Mouse (Mus musculus) adrenal gland, postnatal 14 days (tissue): ENCODE measurements around the gene Hadh. TPM values are rescaled to one million over a fixed set of nuclear protein-coding genes. Genes with fewer than 3 reads are reported as not detected.

Source experiments
- DNase-seq: peaks from one replicate; pipeline ENCODE4 v3.0.0; 2021; ENCODE audit warnings: mixed read lengths
- total RNA-seq: library from RNA; stranded (reverse); gene quantifications from 2 replicates; pipeline ENCODE4 v1.2.3, GENCODE M21; 2021

The Hadh gene
- total RNA-seq, 1 experiment from 2014 or later, result 851 TPM

DNA sequence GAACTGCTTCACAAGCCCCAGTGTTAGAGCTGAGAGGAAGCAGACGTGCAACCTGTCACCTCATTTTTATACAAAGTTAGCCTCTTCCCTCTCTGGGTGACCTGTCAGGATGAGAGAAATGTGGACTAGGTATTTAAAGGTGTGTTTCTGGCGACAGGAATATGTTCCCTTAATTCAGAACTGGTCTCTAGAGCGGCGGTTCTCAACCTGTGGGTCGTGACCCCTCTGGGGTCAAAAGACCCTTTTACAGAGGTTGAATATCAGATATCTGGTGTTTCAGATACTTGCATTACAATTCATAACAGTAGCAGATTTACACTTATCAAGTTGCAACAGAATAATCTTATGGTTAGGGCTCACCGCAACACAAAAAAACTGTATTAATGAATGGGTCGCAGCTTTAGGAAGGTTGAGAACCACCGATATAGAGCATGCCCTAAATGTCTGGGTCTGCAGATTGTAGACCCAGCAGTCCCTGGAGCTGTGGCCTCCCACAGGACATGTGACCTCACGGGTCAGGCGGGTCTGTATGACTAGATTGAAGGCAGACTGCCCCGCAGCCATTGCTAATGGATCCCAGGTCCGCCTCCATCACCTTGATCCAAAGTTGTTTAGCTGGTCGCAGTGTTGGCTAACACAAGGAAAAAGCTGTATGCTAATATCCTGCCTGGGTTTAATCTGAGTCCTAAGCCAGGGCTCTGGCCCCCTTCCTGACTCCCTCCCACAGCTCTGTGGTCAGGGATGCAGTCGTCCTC lies 53.1 kb downstream of the Hadh start:
- DNase-seq, result no peak

DNA sequence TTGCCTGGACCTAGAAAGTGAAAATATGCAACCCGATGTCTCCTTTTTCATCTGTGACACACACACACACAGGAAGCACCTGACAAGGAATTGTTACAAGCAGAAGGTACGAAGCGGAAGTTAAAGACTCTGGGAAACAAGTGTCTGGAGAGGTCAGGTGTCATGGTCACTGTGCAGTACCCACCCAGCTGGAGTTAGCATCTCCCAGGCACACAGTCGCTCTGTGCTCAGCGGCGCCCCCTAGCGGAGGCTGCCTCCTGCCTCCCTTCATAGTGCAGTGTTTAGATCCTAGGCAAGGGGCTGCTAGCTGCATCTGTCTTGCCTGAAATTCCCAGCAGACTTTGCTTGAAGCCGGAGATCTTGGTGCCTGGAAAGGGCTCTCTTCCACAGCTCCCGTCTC lies 57.1 kb downstream of the Hadh start:
- peak; percentile 74 for DNase-seq

DNA sequence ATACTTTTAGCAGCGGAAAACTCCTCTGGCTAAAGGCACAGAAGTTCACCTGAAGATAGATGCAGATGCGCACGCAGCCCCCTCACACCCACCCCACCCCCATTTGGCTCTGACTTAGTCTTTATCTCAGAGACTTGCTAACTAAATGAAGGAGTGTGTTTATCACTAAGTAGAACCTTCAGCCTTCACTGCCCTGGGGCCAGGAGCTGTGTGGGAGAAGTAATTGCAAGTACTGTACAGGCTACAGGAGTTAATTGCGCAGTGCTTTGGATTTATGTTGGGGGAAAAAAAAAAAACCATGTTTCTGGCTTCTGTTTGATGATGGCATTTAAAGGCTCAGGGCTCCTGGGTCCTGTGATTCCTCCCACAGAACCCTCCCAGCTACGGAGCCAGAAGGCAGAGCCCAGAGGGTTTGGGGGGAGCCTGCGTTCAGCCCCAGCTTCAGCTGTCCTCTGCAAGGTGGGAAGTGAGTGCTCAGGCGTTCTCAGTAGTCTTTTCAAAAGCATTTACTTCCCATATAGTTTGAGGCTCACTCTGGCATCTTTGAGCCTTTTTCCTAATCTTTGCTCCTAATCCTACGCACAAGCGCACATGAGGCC lies 57.7 kb downstream of the Hadh start:
- no peak for DNase-seq

DNA sequence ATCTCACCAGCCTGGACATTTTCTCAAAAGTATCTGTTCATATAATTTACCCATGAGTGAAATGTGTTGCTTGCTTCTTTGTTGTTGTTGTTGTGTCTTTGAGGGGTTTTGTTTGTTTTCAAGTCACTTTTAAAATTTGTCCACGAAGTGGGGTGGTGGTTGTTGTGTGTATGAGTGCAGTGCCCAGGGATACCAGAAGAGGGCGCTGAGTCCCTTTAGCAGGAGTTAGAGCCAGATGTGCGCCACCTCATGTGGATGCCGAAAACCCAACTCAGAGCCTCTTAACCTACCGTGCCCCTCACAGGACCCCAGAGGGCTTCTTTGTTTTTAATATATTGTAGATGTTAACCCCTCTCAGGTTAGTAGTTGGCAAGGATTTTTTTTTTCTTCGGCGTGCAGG lies 59.7 kb downstream of the Hadh start:
- no peak for DNase-seq

DNA sequence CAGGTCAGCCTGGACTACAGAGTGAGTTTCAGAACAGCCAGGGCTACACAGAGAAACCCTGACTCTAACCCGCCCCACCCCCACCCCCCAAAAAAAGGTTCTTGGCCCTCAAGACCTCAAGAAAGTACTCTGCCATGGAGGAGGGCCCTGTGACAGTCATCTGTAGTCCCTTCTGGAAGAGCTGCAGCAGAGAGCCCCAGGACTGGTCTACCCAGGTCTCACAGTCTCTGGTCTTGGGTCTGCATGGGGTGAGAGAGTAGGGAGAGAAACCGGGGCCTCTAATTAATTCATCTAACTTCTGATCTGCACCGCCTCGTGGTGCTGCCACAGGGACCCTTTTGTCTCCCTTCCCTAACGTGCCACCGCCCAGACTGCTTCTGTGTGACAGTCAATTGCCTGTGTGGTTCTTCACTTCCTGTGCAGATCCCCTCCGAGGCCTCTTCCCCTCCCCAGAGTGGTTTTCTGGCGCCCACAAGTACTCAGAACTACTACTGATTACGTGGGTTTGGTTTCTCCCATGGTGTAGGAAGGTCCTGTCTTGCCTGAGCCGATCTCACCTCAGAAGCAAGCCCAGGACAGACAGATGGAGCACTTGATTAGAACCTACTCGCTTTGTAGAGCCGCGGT lies 63.5 kb downstream of the Hadh start:
- DNase-seq, result no peak

DNA sequence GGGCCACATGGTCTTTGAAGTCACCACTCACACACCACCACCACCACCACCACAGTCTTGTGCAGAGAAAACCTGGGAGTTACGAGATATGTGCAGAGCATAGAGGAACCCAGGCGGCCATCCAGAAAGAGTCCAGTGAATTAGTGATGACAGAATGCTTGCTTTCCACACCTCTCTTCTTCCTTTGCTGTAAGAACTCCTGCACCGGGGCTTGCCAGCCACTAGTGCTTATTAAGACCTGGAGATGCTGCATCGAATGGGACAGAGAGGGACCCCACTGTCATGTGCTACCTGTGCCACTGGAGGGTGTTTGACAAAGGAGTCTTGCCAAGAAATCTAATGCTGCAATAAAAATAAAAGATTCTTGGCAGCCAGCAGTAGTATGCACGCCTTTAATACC lies 64.1 kb downstream of the Hadh start:
- DNase-seq, result no peak

DNA sequence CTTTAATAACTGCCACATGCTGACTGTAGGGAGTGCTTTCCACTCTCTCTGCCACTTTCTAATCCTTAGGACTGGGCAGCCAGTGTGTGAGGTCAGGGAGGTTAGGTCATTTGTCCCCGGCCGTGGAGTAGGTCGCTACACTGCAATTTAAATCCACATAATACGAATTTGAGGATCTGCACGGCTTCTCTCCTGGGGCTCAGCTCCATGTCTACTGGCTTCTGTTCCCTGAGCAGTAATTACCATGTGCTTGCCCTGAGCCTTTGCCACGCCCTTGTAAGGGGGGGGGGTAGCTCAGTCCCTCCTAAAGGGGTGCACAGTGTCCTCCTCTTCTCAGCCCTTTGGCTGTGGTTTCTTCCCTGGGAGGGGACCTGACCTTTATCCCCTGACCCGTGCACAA lies 69.6 kb downstream of the Hadh start:
- DNase-seq, result no peak

DNA sequence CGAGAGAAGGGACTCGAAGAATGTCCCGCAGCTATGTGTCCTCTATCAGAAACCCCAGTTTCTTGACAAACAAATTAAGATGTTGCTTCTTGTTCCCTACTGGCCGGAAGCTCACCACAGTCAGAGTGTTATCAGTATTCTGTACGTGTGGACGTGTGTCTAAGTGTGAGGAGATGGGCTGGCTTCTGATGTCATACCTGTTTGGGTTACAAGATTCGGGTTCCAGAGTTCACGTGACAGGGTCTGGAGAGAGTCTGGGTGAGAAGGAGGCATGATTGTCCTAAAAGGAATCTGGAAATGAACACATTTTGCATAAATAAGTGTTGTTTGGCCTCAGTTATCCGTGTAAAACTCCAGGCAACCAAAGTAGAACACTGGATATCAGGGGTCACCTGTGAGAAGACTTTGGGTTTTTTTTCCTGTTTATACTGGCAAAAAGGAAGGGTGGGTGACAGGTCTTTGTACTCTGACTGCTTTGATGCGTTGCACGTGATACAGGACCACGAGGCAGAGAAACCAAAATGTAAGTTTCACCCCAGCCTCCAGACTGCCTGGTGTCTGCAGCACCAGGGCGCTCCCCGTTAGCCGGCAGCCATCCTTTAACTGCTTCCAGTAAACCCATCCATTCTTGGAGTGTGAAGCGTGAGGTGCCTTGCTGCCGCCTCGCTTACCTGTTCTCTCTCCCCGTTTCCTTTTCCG lies 72.2 kb downstream of the Hadh start:
- no peak for DNase-seq

DNA sequence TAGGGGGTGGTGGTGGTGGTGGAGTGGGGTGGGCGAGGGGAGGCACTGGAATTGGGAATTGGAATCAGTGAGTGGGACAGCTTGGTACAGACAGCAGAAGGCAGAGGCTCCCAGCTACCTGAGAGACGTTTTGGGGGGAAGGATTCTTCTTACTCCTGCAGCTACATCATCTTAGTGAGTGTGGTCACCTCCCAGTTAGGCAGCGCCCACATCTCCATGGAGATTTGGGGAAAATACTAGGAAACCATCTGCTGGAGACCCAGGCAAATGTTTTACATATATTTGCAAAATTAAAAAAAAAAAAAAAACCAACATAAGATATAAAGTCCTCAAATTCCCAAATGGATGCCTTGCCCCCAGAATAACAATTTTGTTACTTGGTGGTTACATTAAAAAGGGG lies 72.9 kb downstream of the Hadh start:
- no peak for DNase-seq

DNA sequence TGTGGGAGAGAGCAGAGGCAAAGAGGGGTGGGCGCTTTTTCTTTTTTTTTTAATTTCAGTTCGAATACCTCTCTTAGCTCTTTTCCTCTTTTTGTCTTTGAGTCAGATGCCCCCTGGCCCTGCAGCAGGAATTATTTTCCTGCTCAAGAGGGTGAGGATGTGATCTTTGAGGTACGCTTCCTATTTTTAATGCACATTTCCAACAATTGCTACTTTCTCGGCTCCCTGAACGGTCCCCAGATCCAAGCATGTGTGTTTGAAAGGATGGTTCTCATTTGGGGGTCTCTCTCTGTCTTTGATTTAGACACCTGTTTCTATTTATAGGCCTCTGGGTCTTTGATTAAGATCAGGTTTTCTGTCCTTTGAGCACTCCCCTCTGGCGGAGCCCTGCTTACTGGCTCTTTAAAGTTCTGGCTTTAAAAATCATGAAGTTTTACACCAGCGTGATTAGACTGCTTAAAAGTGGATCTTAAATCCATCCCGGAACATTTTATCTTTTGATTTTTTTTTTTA lies 75.3 kb downstream of the Hadh start:
- no peak for DNase-seq

DNA sequence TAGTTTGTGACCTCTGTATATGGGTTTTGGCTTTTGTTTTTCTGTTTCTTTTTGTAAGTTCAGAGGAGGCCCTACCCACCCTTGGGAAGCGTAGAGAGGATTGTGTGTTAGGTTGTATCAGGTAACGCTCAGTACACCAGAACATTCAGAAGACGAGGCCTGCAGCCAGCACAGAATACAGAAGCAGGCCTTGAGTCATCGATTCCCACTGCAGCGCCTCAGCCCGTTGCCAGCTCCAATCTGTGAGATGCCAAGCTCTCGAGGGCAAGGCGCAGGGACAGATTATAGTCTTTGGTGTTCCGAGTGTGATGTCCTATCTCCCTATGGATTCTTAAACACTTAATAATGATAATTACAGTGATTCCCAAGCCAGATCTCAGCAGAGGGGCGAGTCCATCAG lies 75.9 kb downstream of the Hadh start:
- no peak for DNase-seq

DNA sequence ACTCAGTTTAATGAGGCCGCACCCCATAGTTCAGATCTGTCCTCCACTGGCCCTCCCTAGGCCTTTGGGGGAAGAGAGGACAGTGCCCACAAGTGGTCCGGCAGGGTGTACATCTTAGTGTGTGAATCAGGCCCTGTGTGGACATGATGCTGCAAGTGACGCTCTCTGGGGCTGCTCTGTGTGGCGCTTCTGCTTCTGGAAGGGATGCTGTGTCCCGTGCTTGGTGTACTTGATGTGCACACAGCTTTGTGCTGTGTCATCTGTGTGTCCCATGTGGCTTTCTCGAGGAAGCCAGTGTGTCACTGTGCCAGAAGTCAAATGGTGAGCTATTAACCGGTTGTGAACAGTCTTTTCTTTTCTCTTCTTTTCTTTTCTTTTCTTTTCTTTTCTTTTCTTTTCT lies 80.4 kb downstream of the Hadh start:
- no peak for DNase-seq

DNA sequence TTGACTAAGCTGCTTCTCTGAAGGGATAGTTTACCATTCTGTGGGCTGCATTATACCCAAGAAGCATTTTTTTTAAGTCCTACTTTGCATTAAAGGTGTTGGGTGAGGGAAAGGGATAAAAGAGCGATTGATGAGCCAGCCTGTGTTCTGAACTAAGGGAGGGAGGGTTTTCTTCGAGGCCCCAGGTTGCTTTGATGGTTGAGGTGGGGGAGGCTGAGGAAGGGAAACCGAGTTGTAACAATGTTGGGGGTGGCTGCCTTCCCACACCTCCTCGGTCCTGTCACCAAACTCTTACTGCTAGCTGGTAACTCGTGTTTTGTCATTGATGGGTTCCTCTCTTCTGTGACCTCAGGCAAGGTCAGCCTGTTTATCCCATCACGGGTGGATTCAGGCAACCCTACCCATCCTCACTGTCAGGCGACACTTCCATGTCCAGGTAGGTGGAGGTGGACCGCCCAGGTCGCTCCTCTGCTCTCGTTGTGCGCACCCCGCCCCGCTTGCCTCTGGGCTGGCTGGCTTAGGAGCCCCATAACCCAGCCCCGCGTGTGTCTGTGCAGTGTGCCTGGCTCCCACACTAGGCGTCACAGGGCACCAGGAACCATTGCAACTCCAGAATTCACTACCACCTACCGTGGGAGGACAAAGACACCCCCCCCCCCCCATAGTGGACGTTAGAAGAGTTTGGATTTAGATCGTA lies 81.1 kb downstream of the Hadh start:
- no peak for DNase-seq

DNA sequence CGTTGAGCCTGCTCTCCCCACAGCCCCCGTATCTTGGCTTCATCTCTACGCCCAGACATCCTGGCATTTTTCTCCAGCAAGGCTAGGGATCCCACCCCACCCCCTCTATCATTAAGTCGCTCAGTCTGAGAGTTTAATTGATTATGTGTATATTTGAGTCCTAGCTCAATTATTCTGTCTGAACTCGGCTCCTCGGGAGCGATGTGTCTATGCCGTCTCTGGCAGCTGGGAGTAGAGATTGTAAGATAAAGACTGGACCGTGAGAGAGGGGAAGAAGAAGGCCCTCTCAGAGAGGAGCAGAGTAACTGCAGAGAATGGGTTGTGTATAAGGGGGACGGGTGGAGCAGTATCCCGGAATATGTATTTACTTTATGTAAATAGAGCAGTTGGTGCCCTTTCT lies 81.7 kb downstream of the Hadh start:
- DNase-seq, result no peak

DNA sequence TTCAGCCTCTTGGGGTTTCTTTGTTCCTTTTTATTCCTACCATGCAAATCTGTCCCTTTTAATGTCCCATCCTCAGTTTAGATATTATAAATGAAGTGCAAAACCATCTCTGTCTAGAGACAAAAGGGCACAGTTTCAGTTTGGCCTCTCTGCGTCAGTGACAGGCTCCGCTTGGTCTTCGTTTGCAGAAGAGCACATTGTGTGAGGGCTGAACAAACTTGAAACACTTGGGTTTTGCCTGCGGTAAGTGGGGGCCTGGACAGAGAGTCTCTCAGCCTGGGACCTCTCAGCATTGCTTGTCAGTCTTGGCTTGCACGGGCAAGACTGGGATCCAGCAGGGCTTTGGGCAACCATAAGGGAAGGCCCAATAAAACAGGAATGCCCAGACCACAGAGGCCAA lies 85.7 kb downstream of the Hadh start:
- no peak for DNase-seq

Other genes starting within 250 kb of the Hadh start
- gene Lef1, start 161.6 kb downstream of the Hadh start, total RNA-seq, result 10.4 and 27.0 TPM in 2 replicates
- 17.8 and 22.7 TPM in 2 replicates for gene Cyp2u1, start 31.1 kb upstream of the Hadh start, total RNA-seq
- gene Sgms2, start 219.3 kb upstream of the Hadh start, total RNA-seq, result 2.7 and 5.9 TPM in 2 replicates